Mouse (Mus musculus): ENCODE measurements around the gene Ccnd3. TPM values are rescaled to one million over a fixed set of nuclear protein-coding genes. Genes with fewer than 3 reads are reported as not detected.
"Not testable (repeated sequence)": the region's sequence is repeated elsewhere in the genome, so short reads cannot be mapped to it uniquely, and the experiment has no call there.

Ccnd3 gene
- polyA plus RNA-seq, 1 experiment: 68.5 TPM

- peak; percentile 62 for DNase-seq (ENCODE audit: low read depth)
- TF ChIP-seq CTCF (IDR thresholded peaks at IDR 0.05; ENCODE audit: borderline replicate concordance, extremely low read depth, insufficient read depth, insufficient read length): peak; percentile 70
- TF ChIP-seq POLR2A (IDR thresholded peaks at IDR 0.05; ENCODE audit: borderline replicate concordance, extremely low read depth, insufficient read depth, insufficient read length, poor library complexity, severe bottlenecking): no peak
These were observed 22.4 kb upstream of the Ccnd3 start for GRCm38 (mm10) chr17:47482401-47482800.

DNA sequence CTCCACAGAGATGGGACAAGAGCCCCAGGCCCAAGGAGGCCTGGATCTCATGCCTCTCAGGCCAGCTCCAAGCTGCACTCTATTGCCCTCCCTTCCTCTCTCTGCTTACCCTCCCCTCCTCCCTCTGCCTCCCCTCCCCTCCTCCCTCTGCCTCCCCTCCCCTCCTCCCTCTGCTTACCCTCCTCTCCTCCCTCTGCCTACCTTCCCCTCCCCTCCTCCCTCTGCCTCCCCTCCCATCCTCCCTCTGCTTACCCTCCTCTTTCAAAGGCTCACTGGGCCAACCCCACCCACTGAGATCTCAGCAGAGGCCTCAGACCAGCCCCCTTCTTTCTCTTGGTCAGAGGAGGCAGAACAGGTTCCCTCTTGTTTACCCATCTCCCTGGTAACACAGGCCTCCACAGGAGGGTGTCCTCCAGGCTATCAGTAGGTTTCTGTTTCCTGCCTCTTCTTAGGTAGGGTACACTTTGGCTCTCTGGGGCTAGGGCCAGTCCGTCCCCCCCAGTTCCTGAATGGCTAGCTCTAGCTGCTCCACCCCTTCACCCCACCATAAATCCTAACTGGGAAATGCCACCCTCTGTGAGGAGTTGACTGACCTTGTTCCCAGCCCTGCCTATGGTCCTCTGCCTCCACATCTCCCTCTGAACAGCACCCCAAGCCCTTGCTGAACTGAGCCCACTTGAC, 20.5 kb upstream of the Ccnd3 start:
- DNase-seq (ENCODE audit: low read depth): peak; percentile 45
- no peak for TF ChIP-seq POLR2A (IDR thresholded peaks at IDR 0.05; ENCODE audit: borderline replicate concordance, extremely low read depth, insufficient read depth, insufficient read length, poor library complexity, severe bottlenecking)
- no peak for TF ChIP-seq CTCF (IDR thresholded peaks at IDR 0.05; ENCODE audit: borderline replicate concordance, extremely low read depth, insufficient read depth, insufficient read length)

- TF ChIP-seq CTCF (IDR thresholded peaks at IDR 0.05; ENCODE audit: borderline replicate concordance, extremely low read depth, insufficient read depth, insufficient read length) (no peak), POLR2A (IDR thresholded peaks at IDR 0.05; ENCODE audit: borderline replicate concordance, extremely low read depth, insufficient read depth, insufficient read length, poor library complexity, severe bottlenecking) (no peak)
- no peak for DNase-seq (ENCODE audit: low read depth)
These were observed 19.9 kb upstream of the Ccnd3 start for GRCm38 (mm10) chr17:47484993-47485392.

GRCm38 (mm10) chr17:47485791-47486190, 19.1 kb upstream of the Ccnd3 start:
- no peak for TF ChIP-seq CTCF (IDR thresholded peaks at IDR 0.05; ENCODE audit: borderline replicate concordance, extremely low read depth, insufficient read depth, insufficient read length)
- TF ChIP-seq POLR2A (IDR thresholded peaks at IDR 0.05; ENCODE audit: borderline replicate concordance, extremely low read depth, insufficient read depth, insufficient read length, poor library complexity, severe bottlenecking): no peak
- peak; percentile 56 for DNase-seq (ENCODE audit: low read depth)

GRCm38 (mm10) chr17:47490791-47491190, 14.1 kb upstream of the Ccnd3 start:
- DNase-seq (ENCODE audit: low read depth): no peak
- TF ChIP-seq POLR2A (IDR thresholded peaks at IDR 0.05; ENCODE audit: borderline replicate concordance, extremely low read depth, insufficient read depth, insufficient read length, poor library complexity, severe bottlenecking) (no peak), CTCF (IDR thresholded peaks at IDR 0.05; ENCODE audit: borderline replicate concordance, extremely low read depth, insufficient read depth, insufficient read length) (peak; percentile 37; the same call in 1 of the 2 replicates)

- DNase-seq (ENCODE audit: low read depth): no peak
- no peak for TF ChIP-seq CTCF (IDR thresholded peaks at IDR 0.05; ENCODE audit: borderline replicate concordance, extremely low read depth, insufficient read depth, insufficient read length)
- TF ChIP-seq POLR2A (IDR thresholded peaks at IDR 0.05; ENCODE audit: borderline replicate concordance, extremely low read depth, insufficient read depth, insufficient read length, poor library complexity, severe bottlenecking): no peak
These were observed 12.1 kb upstream of the Ccnd3 start for GRCm38 (mm10) chr17:47492731-47493130.

DNA sequence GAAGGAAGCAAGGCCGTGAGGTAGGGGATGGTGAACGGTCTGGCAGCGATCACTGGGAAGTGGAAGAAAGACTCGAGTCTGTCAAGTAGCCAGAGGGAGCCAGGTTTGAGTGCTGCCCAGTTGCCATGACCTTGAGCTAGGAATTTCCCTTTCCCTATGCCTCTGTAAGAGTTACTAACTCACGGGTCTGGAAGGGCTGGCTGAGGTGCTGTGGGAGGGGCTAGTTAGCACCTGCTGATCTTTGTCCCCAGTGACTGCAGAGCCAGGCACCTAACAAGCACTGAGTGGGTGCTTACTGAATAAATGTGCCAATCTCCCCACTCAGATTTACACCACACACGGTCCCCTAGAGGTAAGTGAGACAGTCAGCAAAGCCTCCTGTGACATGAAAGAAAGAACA, 11.2 kb upstream of the Ccnd3 start:
- DNase-seq (ENCODE audit: low read depth): no peak
- TF ChIP-seq POLR2A (IDR thresholded peaks at IDR 0.05; ENCODE audit: borderline replicate concordance, extremely low read depth, insufficient read depth, insufficient read length, poor library complexity, severe bottlenecking) (no peak), CTCF (IDR thresholded peaks at IDR 0.05; ENCODE audit: borderline replicate concordance, extremely low read depth, insufficient read depth, insufficient read length) (no peak)

- DNase-seq (ENCODE audit: low read depth): no peak
These were observed 10.7 kb upstream of the Ccnd3 start for GRCm38 (mm10) chr17:47494132-47494531.

DNA sequence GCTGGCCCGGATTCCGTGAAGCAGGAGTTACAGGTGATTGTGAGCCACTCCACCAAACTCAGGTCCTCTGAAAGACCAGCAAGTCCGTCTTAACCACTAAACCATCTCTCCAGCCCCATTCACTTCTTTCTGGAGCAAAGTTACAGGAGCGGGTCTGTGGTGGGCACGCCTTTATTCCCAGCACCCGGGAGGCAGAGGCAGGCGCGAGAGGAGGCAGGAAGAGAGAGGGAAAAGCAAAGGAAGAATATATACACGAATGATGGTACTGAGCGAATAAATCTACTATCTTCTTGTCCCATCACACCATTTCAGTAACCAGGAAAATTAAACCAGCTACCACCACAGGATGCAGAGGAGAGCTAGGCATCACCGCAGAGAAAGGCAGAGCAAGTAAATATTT, 3.3 kb upstream of the Ccnd3 start:
- TF ChIP-seq POLR2A (IDR thresholded peaks at IDR 0.05; ENCODE audit: borderline replicate concordance, extremely low read depth, insufficient read depth, insufficient read length, poor library complexity, severe bottlenecking) (no peak), CTCF (IDR thresholded peaks at IDR 0.05; ENCODE audit: borderline replicate concordance, extremely low read depth, insufficient read depth, insufficient read length) (no peak)
- DNase-seq (ENCODE audit: low read depth): no peak

More at GRCm38 (mm10) chr17:47494132-47494531, 10.7 kb upstream of the Ccnd3 start:
- no peak for TF ChIP-seq CTCF (IDR thresholded peaks at IDR 0.05; ENCODE audit: borderline replicate concordance, extremely low read depth, insufficient read depth, insufficient read length)
- TF ChIP-seq POLR2A (IDR thresholded peaks at IDR 0.05; ENCODE audit: borderline replicate concordance, extremely low read depth, insufficient read depth, insufficient read length, poor library complexity, severe bottlenecking): no peak

DNA sequence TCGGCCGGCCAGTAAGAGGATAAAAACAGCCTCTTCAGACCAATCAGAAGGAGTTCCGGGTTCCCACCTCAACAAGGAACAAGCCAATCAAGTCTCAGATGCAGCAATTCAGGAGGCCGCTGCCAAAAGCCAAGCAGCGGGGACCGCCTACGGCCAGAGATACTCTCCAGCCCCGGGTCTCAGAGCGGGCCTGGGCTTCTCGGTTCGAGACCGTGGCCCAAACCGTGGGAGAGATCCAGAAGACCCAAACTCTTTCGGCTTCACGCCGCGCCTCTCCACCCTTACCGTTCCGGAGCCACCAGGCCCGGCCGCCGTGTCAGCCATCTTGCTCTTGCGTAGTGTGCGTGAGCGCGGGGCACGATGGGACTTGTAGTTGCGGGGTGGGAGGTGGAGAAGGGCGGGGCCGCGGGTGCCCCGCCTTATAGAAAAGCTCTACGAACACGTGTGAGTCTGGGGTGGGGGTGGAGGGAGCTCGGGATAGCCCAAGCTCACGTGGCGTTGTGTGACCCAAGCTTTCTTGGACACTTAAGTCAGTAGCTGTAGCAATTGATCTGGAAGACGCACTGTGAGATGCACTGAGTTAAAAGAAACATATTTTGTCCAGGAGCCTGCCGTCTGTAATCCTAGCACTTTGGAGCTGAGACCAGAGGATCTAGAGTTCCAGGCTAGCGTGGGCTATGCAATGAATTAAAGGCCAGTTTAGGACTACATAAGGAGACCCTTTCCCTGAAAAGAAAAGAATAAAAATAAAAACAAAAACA, 2.7 kb upstream of the Ccnd3 start, which contains the start of gene Taf8:
Gene Taf8 (minus strand): TSS at position 347 of the 761 bp plus-strand sequence.
- peak; percentile 59; the same call in 1 of the 2 replicates for TF ChIP-seq POLR2A (IDR thresholded peaks at IDR 0.05; ENCODE audit: borderline replicate concordance, extremely low read depth, insufficient read depth, insufficient read length, poor library complexity, severe bottlenecking)
- no peak for TF ChIP-seq CTCF (IDR thresholded peaks at IDR 0.05; ENCODE audit: borderline replicate concordance, extremely low read depth, insufficient read depth, insufficient read length)

DNA sequence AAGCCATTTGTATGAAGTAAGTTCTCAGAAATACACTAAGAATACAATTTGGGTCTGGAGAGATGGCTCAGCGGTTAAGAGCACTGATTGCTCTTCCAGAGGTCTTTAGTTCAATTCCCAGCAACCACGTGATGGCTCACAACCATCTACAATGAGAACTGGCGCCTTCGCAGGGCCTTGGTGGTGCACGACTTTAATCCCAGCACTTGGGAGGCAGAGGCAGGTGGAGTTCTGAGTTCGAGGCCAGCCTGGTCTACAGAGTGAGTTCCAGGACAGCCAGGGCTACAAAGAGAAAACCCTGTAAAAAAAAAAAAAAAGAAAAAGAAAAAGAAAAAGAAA, 2.2 kb upstream of the Ccnd3 start:
- not testable (repeated sequence) for DNase-seq (ENCODE audit: low read depth)

More for the DNA sequence above, 2.7 kb upstream of the Ccnd3 start, which contains the start of gene Taf8:
- DNase-seq (ENCODE audit: low read depth): peak; percentile 98

DNA sequence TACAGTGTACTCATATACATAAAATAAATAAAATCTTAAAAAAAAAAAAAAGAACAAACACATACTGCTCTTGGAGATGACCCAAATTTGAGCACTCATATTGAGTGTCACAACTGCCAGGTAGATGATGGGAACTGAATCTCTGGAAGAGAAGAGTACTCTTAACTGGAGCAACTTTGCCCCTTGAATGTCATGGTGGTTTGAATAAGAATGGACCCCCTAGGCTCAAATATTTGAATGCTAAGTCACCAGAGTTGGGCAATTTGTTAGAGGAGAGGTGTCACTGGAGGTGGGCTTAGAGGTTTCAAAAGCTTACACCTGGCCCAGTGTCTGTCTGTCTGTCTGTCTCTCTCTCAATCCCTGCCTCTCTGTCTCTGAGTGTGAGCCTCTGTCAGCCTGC, 1.2 kb upstream of the Ccnd3 start:
- no peak for DNase-seq (ENCODE audit: low read depth)
- no peak for TF ChIP-seq CTCF (IDR thresholded peaks at IDR 0.05; ENCODE audit: borderline replicate concordance, extremely low read depth, insufficient read depth, insufficient read length)
- no peak for TF ChIP-seq POLR2A (IDR thresholded peaks at IDR 0.05; ENCODE audit: borderline replicate concordance, extremely low read depth, insufficient read depth, insufficient read length, poor library complexity, severe bottlenecking)

Measured in brain, embryonic 14.5 days (tissue).